Mouse (Mus musculus) neural tube, embryonic 10.5 days (tissue): ENCODE measurements around the gene Gnai2.
A peak's percentile ranks its signal among the peaks of the same experiment; 100 is the strongest.
"Not testable (repeated sequence)": the region's sequence is repeated elsewhere in the genome, so short reads cannot be mapped to it uniquely, and the experiment has no call there.

Source experiments
- DNase-seq: peaks from one replicate; pipeline ENCODE4 v3.0.0-alpha.2; 2017; ENCODE audit warnings: low spot score; ENCODE audit errors: extremely low spot score

The Gnai2 gene

DNA sequence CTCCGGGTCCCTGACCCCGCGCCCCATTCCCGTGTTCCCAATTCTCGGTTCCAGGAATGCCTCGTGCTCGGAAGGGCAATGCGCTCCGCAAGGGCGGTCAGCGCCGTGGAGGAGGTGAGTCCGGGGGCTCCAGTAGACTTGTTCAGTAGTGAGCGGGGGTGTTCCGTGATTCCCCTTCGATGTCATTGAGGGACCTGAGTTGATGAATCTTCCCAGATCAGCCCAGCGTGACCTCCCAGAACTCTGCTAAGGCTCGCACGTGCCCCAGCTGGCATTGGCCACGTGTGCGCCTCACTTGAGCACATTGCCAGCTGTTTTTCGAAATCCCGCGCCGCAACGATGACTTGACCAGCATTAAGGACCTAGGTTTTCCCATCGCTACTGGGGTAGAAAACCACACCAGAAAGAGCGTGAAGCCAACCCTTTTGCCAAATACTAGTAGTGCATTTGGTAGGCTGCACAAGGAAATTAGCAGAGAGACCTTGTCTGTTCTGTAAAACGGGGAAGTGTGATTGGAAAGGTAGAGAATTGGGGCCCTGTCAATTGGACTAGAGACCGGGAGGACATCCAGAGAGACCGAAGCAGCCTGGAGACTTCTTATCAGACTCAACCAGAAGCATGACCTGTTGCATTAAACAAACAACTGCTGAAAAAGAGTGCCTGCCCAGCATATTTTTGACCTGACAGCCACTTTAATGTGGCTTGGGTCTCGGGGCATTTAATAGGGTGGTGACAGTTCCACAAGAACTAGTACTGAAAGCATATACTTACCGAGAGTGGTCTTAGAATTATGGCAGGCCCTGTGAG lies 47.1 kb downstream of the Gnai2 start:
- no peak for DNase-seq

DNA sequence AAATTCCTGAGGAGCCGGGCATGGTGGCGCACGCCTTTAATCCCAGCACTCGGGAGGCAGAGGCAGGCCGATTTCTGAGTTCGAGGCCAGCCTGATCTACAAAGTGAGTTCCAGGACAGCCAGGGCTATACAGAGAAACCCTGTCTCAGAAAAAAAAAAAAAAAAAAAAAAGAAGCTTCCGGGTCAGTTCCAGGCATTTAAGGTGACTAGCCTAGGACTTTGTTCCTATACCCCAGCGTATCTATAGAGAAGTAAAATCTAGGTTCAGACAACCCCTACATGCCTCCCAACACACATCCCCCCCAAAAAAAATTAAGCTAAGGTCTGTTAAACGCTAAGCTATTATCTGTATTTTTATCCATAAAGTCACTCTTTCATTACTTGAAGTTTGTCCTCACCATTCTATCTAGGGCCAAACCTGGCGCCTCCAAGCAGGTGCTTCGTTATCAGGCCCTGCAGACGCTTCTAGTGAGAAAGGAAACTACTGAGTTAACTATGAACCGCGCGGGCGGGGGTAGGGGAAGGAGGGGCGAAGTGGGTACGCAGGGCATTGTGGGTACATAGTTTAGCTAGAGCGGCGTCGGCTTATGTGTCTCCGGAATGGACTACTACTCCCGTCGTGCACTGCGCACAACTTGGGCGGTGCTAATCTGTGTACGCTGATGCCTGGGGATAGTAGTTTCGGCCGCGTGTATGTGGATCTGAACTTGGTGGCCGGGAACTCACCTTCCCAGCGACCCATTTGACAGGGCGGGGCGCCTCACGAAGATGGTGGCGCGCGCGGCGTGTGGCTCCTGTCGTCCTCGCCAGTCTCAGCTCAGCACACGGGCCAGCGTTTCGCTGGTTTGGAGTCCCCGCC lies 48.0 kb downstream of the Gnai2 start, which contains the start of gene Ifrd2:
TSS of gene Ifrd2 (plus strand) at position 669 of the 859 bp plus-strand sequence.
- peak; percentile 90 for DNase-seq

DNA sequence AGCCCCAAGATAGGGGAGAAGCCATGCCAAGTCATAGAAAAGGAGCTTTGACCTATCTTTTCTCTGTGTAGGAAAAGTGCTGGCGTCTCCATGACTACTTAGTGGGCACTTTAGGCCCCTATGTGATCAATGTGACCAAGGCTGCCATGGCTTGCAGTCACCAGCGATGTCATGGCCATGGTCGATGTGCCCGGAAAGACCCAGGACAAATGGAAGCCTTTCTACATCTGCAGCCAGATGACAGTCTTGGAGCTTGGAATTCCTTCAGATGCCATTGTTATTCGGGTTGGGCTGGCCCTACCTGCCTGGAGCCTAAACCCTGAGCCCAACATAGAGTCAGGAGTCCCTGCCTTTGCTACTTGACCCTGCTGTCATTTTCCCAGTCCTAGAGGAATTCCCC lies 48.7 kb downstream of the Gnai2 start:
- no peak for DNase-seq

DNA sequence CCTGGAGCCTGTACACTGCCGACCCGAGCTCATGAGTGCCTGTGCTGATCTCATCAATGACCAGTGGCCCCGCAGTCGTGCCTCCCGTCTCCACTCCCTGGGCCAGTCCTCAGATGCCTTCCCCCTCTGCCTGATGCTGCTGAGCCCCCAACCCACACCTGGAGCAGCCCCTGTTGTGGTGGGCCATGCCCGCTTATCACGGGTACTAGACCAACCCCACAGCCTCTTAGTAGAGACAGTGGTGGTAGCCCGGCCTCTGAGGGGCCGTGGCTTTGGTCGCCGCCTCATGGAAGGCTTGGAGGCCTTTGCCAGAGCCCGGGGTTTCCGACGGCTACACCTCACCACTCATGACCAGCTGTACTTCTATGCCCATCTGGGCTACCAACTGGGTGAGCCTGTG lies 52.0 kb downstream of the Gnai2 start:
- no peak for DNase-seq

DNA sequence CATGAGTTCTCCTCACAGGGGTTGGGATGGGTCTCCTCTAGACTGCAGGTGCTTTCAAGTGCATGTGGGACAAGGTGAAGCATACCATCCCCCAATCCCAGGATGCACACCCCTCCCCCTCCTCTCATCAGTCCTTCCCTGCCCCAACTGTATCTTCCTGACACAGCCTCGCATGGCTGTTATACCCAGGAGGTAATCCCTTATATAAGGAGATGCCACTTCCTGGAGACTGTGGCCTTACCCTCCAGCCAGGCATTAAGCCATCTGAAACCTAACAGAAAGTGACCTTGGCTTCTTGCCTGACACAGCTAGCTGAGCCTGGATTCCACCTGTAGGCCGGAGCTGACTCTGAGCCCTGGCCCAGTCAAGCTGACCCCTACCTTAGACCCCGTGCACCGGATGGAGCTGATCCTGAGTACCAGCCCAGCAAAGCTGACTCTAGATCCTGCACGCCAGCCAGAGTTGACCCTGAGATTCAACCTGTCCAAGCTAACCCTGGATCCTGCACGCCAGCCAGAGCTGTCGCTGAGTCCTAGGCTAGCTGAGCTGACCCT lies 52.6 kb downstream of the Gnai2 start:
- no peak for DNase-seq

DNA sequence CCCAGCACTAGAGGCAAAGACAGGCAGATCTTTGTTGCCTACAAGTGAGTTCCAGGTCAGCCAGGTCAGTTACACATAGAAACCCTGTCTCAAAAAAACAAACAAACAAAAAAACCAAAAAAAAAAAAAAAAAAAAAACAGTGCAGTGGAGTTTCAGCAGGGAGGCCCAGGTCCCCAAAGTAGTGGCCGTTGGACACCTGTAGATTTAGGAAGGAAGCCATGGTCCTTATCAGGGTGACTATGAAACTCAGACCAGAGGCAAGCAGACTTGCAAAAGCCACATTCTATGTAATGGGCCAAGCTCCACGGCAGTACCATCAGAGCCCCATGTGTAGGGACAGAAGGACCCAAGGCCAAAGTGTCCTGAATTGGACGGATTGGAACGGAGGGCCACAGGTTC lies 53.6 kb downstream of the Gnai2 start:
- DNase-seq: no peak

DNA sequence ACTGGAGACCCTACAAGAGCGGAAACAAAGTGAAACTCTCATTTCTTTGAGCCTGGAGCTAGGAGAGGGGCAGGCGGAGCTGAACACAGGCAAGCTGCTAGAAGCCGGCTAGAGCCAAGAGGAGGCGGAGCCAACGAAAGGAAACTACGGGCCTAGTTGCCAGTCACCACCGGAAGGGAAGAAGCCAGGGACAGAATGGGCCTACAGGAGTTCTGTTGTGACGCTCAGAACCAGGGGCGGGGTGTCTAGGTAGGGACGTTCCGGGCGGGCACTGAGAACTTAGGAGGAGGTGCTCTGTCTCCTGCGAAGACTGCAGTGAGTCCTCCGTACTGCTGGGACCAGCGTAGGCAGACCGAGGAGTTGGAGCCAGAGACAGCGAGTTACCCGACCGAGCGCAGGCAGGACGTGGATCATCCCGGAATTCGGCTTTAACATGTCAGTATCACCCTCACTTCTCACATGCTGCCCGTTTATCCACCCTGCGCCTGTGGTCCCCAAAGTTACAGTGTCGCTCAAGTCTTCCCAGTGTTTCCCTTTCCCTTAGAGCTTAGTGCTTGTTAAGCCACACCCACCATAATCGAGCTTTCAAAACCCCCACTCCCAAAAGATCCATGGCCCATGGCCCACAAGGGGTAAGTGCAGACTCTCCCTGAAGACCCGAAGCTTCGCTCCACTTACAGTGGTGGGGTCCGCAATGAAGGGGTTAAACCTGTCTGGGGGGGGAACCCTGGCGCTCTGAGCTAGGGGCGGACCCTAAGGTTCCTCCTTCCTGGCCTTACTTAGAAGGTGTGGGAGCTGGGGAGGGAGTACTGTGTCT lies 54.5 kb downstream of the Gnai2 start, which contains the start of gene Hyal3:
TSS of gene Hyal3 (plus strand) at position 318 of the 817 bp plus-strand sequence.
- peak; percentile 77 for DNase-seq

DNA sequence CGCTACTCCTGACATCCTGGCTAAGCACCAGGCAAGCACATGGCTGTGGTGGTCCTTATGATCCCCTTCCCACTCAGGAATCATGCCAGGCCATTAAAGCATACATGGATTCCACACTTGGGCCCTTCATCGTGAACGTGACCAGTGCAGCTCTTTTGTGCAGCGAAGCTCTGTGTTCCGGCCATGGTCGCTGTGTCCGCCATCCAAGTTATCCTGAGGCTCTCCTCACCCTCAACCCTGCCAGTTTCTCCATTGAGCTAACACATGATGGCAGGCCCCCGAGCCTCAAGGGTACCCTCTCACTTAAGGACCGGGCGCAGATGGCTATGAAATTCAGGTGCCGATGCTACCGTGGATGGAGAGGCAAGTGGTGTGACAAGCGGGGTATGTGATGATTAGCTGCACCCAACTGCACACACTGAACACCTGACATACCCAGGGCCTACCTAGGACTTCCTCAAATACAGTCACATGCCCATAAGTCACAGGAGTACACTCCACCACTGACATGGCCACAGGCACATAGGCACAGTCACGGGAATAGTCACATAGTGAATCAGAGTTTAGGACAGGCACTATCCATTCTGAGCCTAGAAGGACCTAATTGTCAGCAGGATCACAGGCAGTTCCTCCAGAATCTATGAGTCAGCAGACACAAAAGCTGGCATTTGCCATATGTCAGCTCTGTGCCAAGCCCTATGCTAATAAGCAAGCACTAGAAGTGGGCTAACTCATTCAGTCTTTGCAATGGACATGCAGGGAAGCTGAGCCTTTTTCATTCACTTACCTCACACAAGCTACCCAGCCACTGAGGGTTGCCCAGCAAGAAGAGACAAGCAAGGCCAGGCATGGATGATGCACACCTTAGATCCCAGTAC lies 55.9 kb downstream of the Gnai2 start:
- no peak for DNase-seq

DNA sequence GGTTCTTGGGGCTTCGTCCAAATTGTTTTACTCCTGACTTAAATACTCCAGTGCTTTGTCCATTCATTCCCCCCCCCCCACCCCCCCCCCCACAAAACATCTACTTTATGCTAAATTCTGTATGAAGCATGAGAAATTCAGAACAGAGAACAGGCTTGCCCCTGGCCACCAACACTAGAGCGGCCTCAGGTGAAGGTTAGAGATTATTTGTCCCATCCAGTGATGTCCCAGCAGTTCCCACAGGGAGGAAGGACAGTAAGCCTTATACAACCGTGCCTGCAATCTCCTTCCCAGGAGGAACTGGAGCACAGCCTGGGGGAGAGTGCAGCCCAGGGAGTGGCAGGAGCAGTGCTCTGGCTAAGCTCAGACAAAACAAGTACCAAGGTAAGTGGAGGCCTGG lies 56.6 kb downstream of the Gnai2 start, which contains the start of gene Naa80:
TSS of gene Naa80 (plus strand) at position 301 of the 400 bp plus-strand sequence.
- DNase-seq: no peak

DNA sequence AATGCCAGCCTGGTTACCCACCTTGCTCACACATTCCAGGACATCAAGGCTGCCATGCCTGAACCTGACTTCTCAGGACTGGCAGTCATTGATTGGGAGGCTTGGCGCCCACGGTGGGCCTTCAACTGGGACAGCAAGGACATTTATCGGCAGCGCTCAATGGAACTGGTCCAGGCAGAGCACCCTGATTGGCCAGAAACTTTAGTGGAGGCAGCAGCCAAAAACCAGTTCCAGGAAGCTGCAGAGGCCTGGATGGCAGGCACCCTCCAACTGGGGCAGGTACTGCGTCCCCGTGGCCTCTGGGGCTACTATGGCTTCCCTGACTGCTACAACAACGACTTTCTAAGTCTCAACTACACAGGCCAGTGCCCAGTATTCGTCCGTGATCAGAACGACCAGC lies 57.3 kb downstream of the Gnai2 start:
- no peak for DNase-seq

DNA sequence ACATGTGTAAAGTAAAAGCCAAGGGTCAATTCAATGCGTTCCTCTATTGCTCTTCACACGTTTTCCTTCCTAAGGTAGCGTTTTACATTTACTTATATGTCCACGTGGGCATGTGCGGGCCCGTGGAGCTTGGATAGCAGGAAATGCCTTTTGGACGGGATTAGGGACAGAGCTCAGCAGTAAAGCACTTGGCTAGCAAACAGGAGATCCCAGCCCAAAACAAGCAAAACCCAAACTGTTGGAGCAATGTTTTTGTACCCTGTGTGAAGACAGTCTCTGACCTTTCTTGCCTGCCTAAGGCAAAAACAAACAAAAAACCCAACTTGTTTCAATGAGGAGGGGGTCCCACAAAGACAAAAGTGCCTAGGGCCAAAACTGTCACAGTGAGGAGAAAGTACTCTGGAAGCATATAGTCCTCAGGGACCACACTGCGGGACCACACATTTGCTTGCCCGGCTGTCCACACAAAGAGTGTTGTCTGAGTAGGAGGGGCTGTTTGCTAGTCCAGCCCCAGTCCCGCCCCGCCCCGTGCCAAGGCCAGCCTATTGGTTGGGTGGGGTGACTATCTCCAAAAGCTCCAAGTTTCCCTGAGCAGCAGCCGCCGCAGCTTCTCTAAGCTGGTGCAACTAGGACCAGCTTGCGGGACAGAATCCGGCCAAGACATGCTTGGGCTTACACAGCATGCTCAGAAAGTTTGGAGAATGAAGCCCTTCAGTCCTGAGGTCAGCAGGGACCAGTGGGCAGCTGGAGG lies 58.6 kb downstream of the Gnai2 start, which contains the start of gene Hyal1:
TSS of gene Hyal1 (plus strand) at position 571 of the 751 bp plus-strand sequence.
- DNase-seq: peak; percentile 83

DNA sequence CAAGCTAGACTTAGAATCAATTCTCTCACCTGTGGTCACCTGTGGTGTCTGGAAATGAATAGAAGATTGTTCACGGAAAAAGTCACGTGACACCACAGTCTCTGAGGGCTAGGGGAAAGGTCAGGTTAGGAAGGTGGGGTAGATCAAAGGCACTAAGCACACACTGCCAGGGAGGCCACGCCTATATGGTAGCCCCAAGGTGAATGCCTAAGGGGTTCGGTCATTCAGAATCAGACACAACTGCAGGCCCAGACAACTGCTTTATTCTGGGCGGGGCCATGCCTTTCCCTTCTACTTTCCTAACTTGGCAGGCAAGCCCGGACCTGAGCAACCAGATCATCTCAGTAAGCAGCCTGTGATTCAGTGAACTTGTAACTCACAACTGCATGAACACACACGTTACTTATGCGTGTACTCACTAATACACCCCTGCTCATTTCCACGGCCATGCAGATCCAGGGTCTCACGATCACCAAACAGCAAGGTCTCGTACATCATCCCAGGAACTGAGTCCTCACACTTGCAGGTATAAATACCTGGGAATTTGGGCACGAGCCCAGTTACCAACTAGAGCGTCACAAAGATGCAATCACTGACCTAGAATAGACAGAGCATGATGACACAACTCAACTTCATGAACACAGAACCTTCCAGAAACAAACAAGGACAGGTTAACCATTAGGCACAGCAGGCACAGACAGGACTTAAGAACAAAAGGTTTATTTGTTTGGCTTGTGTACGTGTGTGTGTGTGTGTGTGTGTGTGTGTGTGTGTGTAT lies 59.4 kb downstream of the Gnai2 start:
- no peak for DNase-seq

DNA sequence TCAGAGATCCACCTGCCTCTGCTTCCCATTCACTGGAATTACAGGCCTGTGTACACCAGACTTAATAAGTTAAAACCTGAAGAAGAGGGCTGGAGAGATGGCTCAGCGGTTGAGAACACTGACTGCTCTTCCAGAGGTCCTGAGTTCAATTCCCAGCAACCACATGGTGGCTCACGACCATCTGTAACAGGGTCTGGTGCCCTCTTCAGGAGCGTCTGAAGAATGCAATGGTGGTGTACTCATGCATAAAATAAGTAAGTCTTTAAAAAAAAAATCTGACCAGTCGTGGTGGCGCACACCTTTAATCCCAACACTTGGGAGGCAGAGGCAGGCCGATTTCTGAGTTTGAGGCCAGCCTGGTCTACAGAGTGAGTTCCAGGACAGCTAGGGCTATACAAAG lies 61.4 kb downstream of the Gnai2 start:
- DNase-seq: not testable (repeated sequence)

DNA sequence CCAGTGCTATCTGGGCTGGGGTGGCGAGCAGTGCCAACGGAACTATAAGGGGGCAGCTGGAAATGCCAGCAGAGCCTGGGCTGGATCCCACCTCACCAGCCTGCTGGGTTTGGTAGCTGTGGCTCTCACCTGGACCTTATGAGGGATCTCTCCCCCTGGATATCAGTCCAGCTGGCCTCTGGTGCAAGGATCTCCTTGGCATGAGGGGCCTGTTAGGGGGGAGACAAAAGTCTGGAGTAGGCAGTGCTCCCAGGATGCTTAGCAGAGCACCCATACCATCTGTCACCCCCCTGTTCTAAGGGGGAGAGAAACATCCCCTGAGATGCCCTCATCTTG lies 62.9 kb downstream of the Gnai2 start:
- no peak for DNase-seq

DNA sequence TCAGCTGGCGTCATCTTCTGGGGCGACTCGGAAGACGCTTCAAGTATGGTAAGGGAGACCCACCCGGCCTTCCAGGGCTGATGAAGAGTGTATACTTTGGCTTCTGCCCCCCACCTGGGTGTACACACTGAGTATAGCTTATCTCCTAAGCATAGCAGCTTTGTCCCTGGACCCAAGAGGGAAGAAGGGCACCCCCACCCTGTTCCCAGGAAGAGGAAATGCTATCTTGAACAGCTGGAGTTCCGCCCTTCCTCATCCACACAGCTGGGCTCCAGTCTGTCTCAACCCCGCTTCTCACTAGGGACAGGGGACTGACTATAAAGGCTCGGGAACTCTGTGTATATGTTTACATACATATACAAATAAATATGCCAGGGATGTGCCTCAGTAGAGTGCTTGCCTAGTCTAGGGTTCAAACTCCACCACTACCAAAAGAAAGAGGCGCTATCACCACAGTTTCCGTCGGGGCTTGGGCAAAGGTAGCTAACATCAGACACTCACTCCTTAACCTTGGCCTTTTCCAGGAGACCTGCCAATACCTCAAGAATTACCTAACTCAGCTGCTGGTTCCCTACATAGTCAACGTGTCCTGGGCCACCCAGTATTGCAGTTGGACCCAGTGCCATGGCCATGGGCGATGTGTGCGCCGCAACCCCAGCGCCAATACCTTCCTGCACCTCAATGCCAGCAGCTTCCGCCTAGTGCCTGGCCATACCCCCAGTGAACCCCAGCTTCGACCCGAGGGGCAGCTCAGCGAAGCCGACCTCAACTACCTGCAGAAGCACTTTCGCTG lies 63.4 kb downstream of the Gnai2 start:
- DNase-seq: no peak

DNA sequence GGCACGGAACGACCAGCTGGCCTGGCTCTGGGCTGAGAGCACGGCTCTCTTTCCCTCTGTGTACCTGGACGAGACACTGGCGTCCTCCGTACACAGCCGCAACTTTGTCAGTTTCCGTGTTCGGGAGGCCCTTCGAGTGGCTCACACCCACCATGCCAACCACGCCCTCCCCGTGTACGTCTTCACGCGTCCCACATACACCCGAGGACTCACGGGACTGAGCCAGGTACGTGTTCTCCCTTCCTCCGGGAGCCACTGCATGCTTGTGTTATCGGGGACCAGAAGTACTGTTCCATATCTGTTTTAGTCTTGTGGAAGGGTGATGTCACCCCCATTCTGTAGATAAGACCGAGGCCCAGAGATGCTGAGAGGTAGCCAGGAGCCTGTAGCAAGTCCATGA lies 64.3 kb downstream of the Gnai2 start:
- DNase-seq: no peak

DNA sequence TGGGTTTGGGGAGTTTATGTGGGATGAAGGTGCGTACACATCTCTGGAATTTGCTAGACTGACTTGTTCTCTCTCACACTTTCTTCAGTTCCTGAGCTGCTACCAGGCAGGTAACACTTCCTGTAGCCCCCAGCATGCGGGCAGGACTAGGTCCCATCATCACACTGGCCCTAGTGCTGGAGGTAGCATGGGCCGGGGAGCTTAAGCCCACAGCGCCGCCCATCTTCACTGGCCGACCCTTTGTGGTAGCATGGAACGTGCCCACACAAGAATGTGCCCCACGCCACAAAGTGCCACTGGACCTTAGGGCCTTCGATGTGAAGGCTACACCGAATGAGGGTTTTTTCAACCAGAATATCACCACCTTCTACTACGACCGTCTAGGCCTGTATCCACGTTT lies 65.2 kb downstream of the Gnai2 start:
- DNase-seq: no peak

DNA sequence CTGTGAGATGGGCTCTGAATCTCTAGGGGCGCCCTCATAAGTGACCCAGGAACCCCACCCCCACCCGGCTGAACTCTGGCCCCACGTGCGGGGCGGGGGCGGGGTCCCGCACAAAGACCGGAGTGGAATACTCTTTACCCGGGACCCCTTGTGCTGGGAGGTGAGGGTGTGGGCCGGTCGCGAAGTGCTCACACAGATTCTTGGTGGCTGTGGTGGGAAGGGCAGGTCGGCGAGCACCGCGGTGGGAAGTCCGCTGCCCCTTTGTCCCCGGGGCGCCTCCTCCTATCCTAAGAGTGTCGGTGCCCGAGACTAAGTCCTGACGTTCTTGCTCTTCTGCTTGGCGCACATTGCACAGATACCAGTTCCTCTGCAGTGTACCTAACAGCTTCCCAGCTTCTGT lies 65.9 kb downstream of the Gnai2 start:
- no peak for DNase-seq
